Mouse (Mus musculus) kidney, embryonic 15.5 days (tissue): ENCODE results near the gene Saal1. TPM values are rescaled to one million over a fixed set of nuclear protein-coding genes. Genes with fewer than 3 reads are reported as not detected.

Experiments
- ATAC-seq: fragments of 200-750 bp; cut with Nextera tagmentation; replicated peaks from 2 replicates; pipeline ENCODE4 v1.8.0; 2017; ENCODE audit warnings: moderate TSS enrichment; ENCODE audit not compliant: low FRiP score
- H3K27ac ChIP-seq: fragments of 300-500 bp; sonication (generic); 2 replicates; pipeline ENCODE4 v1.5.1; 2015; ENCODE audit warnings: mild to moderate bottlenecking, inconsistent platforms
- H3K27me3 ChIP-seq: fragments of 300-500 bp; sonication (generic); 2 replicates; pipeline ENCODE4 v1.6.1; 2015; ENCODE audit warnings: inconsistent platforms
- H3K36me3 ChIP-seq: fragments of 300-500 bp; sonication (generic); 2 replicates; pipeline ENCODE4 v1.6.1; 2015; ENCODE audit warnings: inconsistent platforms
- H3K4me1 ChIP-seq: fragments of 300-500 bp; sonication (generic); 2 replicates; pipeline ENCODE4 v1.6.1; 2015; ENCODE audit warnings: inconsistent platforms
- H3K4me2 ChIP-seq: fragments of 300-500 bp; sonication (generic); 2 replicates; pipeline ENCODE4 v1.6.1; 2015; ENCODE audit warnings: moderate library complexity, mild to moderate bottlenecking, inconsistent platforms
- H3K4me3 ChIP-seq: fragments of 300-500 bp; sonication (generic); replicated peaks from 2 replicates; pipeline ENCODE4 v1.5.1; 2015; ENCODE audit warnings: mild to moderate bottlenecking, inconsistent platforms
- H3K9ac ChIP-seq: fragments of 300-500 bp; sonication (generic); 2 replicates; pipeline ENCODE4 v1.6.1; 2015; ENCODE audit warnings: mild to moderate bottlenecking, inconsistent platforms
- H3K9me3 ChIP-seq: fragments of 300-500 bp; sonication (generic); replicated peaks from 2 replicates; pipeline ENCODE4 v1.6.1; 2016; ENCODE audit warnings: inconsistent platforms
- WGBS: fragments of 180-500 bp; shearing (Covaris S2); methylation state at CpG from one replicate; pipeline ENCODE4 v1.1.7; 2015; ENCODE audit warnings: mixed read lengths; 5-methylcytosine and 5-hydroxymethylcytosine counted together
- polyA plus RNA-seq: library from polyadenylated mRNA; unstranded; fragments of >200 nt; fragmentation: Nextera tagmentation; extraction: Ambion mirVana; gene quantifications from 2 replicates; pipeline ENCODE4 v1.2.1, GENCODE M21; 2015

Saal1 gene
- polyA plus RNA-seq, 1 experiment from 2014 or later = 32.6 TPM

- WGBS = 82% methylated on average over 4 of the region's 4 CpGs
- no peaks in the 10 kb centered on the region for H3K4me1 ChIP-seq
- no peak for ATAC-seq
Observed at GRCm38 (mm10) chr7:46648431-46649140, 61.9 kb downstream of the Saal1 start.

GRCm38 (mm10) chr7:46643172-46643571 lies 67.3 kb downstream of the Saal1 start:
- no peak overlapping the region for H3K4me3 ChIP-seq
- H3K36me3 ChIP-seq = no peaks in the 10 kb centered on the region
- 86% methylated on average over 1 of the region's 1 CpGs for WGBS
- no peak overlapping the region for H3K4me2 ChIP-seq
- H3K9me3 ChIP-seq = no peaks in the 10 kb centered on the region
- ATAC-seq = no peak
- H3K9ac ChIP-seq = no peak overlapping the region
- H3K27me3 ChIP-seq = peaks cover 10% of the 10 kb centered on the region
- H3K4me1 ChIP-seq = peaks cover 15% of the 10 kb centered on the region
- no peak overlapping the region for H3K27ac ChIP-seq

More at GRCm38 (mm10) chr7:46648431-46649140, 61.9 kb downstream of the Saal1 start:
- Histone ChIP-seq H3K4me2 (no peak overlapping the region), H3K9me3 (no peaks in the 10 kb centered on the region), H3K4me3 (no peak overlapping the region), H3K36me3 (no peaks in the 10 kb centered on the region), H3K27me3 (no peaks in the 10 kb centered on the region), H3K27ac (no peak overlapping the region), H3K9ac (no peak overlapping the region)

- Histone ChIP-seq H3K9me3 (no peaks in the 10 kb centered on the region), H3K27ac (no peak overlapping the region), H3K4me2 (peak overlapping the region; percentile 93), H3K9ac (peak overlapping the region; percentile 74), H3K4me3 (peak overlapping the region; percentile 63), H3K36me3 (no peaks in the 10 kb centered on the region), H3K27me3 (peaks cover 10% of the 10 kb centered on the region), H3K4me1 (peaks cover 17% of the 10 kb centered on the region)
- no peak for ATAC-seq
- WGBS = 16% methylated on average over 17 of the region's 17 CpGs
Observed at GRCm38 (mm10) chr7:46640062-46640461, 70.4 kb downstream of the Saal1 start.

GRCm38 (mm10) chr7:46639692-46640031 lies 70.8 kb downstream of the Saal1 start, which contains the start of gene Sergef:
Gene Sergef, minus strand, starts transcription at chr7:46639807.
- peak within 1 kb of the TSS; percentile 57; the same call in 1 of the 2 replicates for H3K27ac ChIP-seq
- ATAC-seq = peak; percentile 98
- H3K4me2 ChIP-seq = peak within 1 kb of the TSS; percentile 93
- peaks cover 17% of the 10 kb centered on the region for H3K4me1 ChIP-seq
- WGBS = under 1% methylated on average over 30 of the region's 30 CpGs
- peak within 1 kb of the TSS; percentile 63 for H3K4me3 ChIP-seq
- peak within 1 kb of the TSS; percentile 74 for H3K9ac ChIP-seq
- no peaks in the 10 kb centered on the region for H3K9me3 ChIP-seq
- peaks cover 10% of the 10 kb centered on the region for H3K27me3 ChIP-seq
- no peaks in the 10 kb centered on the region for H3K36me3 ChIP-seq

GRCm38 (mm10) chr7:46638889-46639691 lies 71.4 kb downstream of the Saal1 start:
- Histone ChIP-seq H3K4me3 (peak overlapping the region; percentile 63), H3K36me3 (no peaks in the 10 kb centered on the region), H3K9ac (peak overlapping the region; percentile 74), H3K27ac (peak overlapping the region; percentile 57; the same call in 1 of the 2 replicates), H3K9me3 (no peaks in the 10 kb centered on the region), H3K4me2 (peak overlapping the region; percentile 93), H3K4me1 (peaks cover 17% of the 10 kb centered on the region), H3K27me3 (peaks cover 10% of the 10 kb centered on the region)
- WGBS = 9% methylated on average over 32 of the region's 32 CpGs
- peak; percentile 20 for ATAC-seq

Other genes starting within 250 kb of the Saal1 start
- gene Sergef, start 70.9 kb downstream of the Saal1 start, polyA plus RNA-seq = 13.9 and 16.4 TPM in 2 replicates
- 1.7 and 2.0 TPM in 2 replicates for gene Tph1, start 38.1 kb downstream of the Saal1 start, polyA plus RNA-seq
- gene Saa3, start 5.0 kb upstream of the Saal1 start, polyA plus RNA-seq = 0.42 and 0.55 TPM in 2 replicates
- gene Saa4, start 21.9 kb upstream of the Saal1 start, polyA plus RNA-seq = 0.23 TPM in 1 of 2 replicates, not detected in the other
- 2.6 and 2.9 TPM in 2 replicates for gene Saa1, start 32.3 kb upstream of the Saal1 start, polyA plus RNA-seq
- gene Saa2, start 41.1 kb upstream of the Saal1 start, polyA plus RNA-seq = 0.68 TPM in 1 of 2 replicates, not detected in the other
- gene Hps5, start 85.4 kb upstream of the Saal1 start, polyA plus RNA-seq = 27.7 and 31.5 TPM in 2 replicates
- gene Gtf2h1, start 85.4 kb upstream of the Saal1 start, polyA plus RNA-seq = 42.3 and 43.8 TPM in 2 replicates
- gene Ldha, start 130.8 kb upstream of the Saal1 start, polyA plus RNA-seq = 1,596 and 1,620 TPM in 2 replicates
- 0.12 TPM in 1 of 2 replicates, not detected in the other for gene Ldhc, start 150.5 kb upstream of the Saal1 start, polyA plus RNA-seq
- 177 and 180 TPM in 2 replicates for gene Tsg101, start 209.3 kb upstream of the Saal1 start, polyA plus RNA-seq
- 11.7 and 12.4 TPM in 2 replicates for gene Uevld, start 247.8 kb upstream of the Saal1 start, polyA plus RNA-seq